Comparison of ENCODE assay signal across 18 mouse cellular contexts in genomic region chr7:37704464-37704863, GRCm38 (mm10).
DNase-seq lines count a peak whose midpoint lies in the region.
"Had no signal": no experiment of that assay in that cellular context is flagged by ENCODE, and none has a peak within 500 bp of the region (broad histone marks: within the 10 kb centered on the region; RNA-seq: fewer than 3 reads in every experiment).

No protein-coding gene starts in this region.

- peak; percentile 71 for DNase-seq in heart, adult 11 months
- DNase-seq in heart, postnatal 10 days: no peak
- DNase-seq in layer of hippocampus, adult 11-12 months (ENCODE audit: low spot score): peak; percentile 55
- no peak for DNase-seq in layer of hippocampus, postnatal 14 days (ENCODE audit: low spot score in 2 of 2)
- peak; percentile 25 to 33 for DNase-seq in left cerebral cortex, adult 9 months (ENCODE audit: low spot score in 2 of 2)
- no peak for DNase-seq in left cerebral cortex, postnatal 14 days (ENCODE audit: low spot score in 2 of 2)
- peak; percentile 80 for DNase-seq in layer of hippocampus, adult 9-11 months
- no peak for DNase-seq in cerebellum, postnatal 4 days (ENCODE audit: low spot score in 2 of 2)
- DNase-seq: adrenal gland, postnatal 14 days; cerebellum, adult 18-20 months; cerebellum, postnatal 10 days; forebrain, postnatal 0 days; gastrocnemius, adult 2 months; gastrocnemius, postnatal 36 days; heart, adult 2 months; kidney, adult 2 months; kidney, postnatal 36 days; thymus, postnatal 4 days had no signal

- intact Hi-C loops in heart, postnatal 10 days (cut with DNase I): no loop called here
- intact Hi-C loops in left cerebral cortex, postnatal 14 days (cut with DNase I): no loop called here

Comparison
In these comparisons a context has a peak if more than half of its experiments do, and no peak if none do; other contexts are left out.
1. DNase-seq: peak in heart, adult 11 months (single experiment), layer of hippocampus, adult 11-12 months (single experiment), left cerebral cortex, adult 9 months (2 of 2) and layer of hippocampus, adult 9-11 months (single experiment); none in heart, postnatal 10 days (0 of 2), layer of hippocampus, postnatal 14 days (0 of 2), left cerebral cortex, postnatal 14 days (0 of 2) and cerebellum, postnatal 4 days (0 of 2).